Mouse (Mus musculus): ENCODE data around the gene Trim61. TPM values are rescaled to one million over a fixed set of nuclear protein-coding genes. Genes with fewer than 3 reads are reported as not detected.
"Not testable (repeated sequence)": the region's sequence is repeated elsewhere in the genome, so short reads cannot be mapped to it uniquely, and the experiment has no call there.

The Trim61 gene
- total and polyA plus RNA-seq, 2 experiments, result not detected

DNA sequence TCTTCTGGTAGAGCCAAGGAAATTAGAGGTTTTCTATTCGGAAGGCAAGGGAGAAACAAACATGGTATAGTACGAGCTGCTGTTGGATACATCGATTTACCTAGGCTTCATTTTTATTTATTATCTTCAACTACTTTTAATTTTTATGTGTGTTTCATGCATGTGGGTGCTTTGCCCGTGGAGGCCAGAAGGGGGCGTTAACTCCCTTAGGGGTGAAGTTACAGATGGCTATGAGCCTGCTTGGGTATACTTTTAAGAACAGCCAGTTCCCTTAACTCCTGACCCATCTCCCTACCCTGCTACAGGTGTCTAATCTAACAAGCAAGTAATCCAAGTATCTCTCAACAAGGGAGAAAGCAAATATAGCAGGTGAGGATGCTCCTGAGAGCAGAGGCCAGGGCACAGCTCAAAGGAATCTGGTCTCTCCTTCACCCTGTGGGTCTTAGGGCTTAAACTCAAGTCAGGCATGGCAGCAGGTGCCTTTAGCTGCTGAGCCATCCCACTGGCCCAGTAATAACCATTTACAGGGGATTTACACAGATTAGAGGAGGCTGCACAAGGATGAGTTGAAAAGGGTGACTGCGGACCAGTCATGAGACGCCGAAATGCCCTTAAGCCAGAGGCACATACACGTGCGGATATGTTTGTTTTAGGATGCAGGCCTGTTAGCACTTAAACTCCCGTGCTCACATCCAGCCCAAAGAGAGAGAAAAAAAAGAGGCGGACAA lies 10.8 kb upstream of the Trim61 start:
- TF ChIP-seq POLR2A (IDR thresholded peaks at IDR 0.05; ENCODE audit: extremely low read depth, insufficient read depth, low read length), result no peak
- TF ChIP-seq CTCF (IDR thresholded peaks at IDR 0.05; ENCODE audit: low read depth, low read length), result no peak
- Histone ChIP-seq H3K4me3 (ENCODE audit: insufficient read depth, low read depth, low read length) (no peak overlapping the region), H3K27me3 (ENCODE audit: control insufficient read depth, insufficient read depth, low read length) (no peaks in the 10 kb centered on the region), H3K27ac (replicated peaks; ENCODE audit: insufficient read depth, low read depth, low read length) (no peak overlapping the region), H3K4me1 (ENCODE audit: control insufficient read depth, insufficient read depth, low read length) (no peaks in the 10 kb centered on the region), H3K79me2 (ENCODE audit: control insufficient read depth, insufficient read depth, low read length) (no peaks in the 10 kb centered on the region), H3K36me3 (ENCODE audit: control insufficient read depth, insufficient read depth, low read length) (no peaks in the 10 kb centered on the region), H3K9ac (ENCODE audit: low read depth, low read length) (no peak overlapping the region)
- WGBS, result 83% methylated on average over 12 of the region's 12 CpGs
- no peak for DNase-seq (ENCODE audit: extremely low read depth, low read depth, low spot score)

DNA sequence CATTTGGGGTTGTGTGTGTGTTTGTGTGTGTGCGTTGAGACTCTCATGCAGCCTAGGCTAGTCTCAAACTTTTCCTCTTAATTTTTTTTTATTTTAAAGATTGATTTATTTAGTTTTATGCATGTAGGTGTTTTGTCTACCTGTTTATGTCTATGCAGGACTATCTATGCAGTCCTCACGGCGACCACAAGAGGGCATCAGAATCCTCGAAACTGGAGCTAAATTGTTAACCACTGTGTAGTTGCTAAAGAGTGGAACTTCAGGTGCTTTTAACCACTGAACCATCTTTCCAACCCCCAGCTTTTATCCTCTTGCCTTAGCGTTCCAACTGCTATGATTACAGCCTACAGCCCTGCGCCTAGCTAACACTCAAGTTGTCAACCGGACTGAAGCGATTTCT lies 4.2 kb upstream of the Trim61 start:
- H3K4me1 ChIP-seq (ENCODE audit: control insufficient read depth, insufficient read depth, low read length), result no peaks in the 10 kb centered on the region
- no peak overlapping the region for H3K27ac ChIP-seq (replicated peaks; ENCODE audit: insufficient read depth, low read depth, low read length)
- no peaks in the 10 kb centered on the region for H3K79me2 ChIP-seq (ENCODE audit: control insufficient read depth, insufficient read depth, low read length)
- peak; percentile 41 for DNase-seq (ENCODE audit: extremely low read depth, low read depth, low spot score)
- H3K36me3 ChIP-seq (ENCODE audit: control insufficient read depth, insufficient read depth, low read length), result no peaks in the 10 kb centered on the region
- no peak overlapping the region for H3K9ac ChIP-seq (ENCODE audit: low read depth, low read length)
- no peak overlapping the region for H3K4me3 ChIP-seq (ENCODE audit: insufficient read depth, low read depth, low read length)
- no peaks in the 10 kb centered on the region for H3K27me3 ChIP-seq (ENCODE audit: control insufficient read depth, insufficient read depth, low read length)
- TF ChIP-seq POLR2A (IDR thresholded peaks at IDR 0.05; ENCODE audit: extremely low read depth, insufficient read depth, low read length) (no peak), CTCF (IDR thresholded peaks at IDR 0.05; ENCODE audit: low read depth, low read length) (peak; percentile 43)
- 49% methylated on average over 8 of the region's 8 CpGs for whole genome bisulfite sequencing

- WGBS, result 79% methylated on average over 6 of the region's 6 CpGs
- H3K36me3 ChIP-seq (ENCODE audit: control insufficient read depth, insufficient read depth, low read length); H3K79me2 ChIP-seq (ENCODE audit: control insufficient read depth, insufficient read depth, low read length); H3K4me3 ChIP-seq (ENCODE audit: insufficient read depth, low read depth, low read length); DNase-seq (ENCODE audit: extremely low read depth, low read depth, low spot score); H3K27me3 ChIP-seq (ENCODE audit: control insufficient read depth, insufficient read depth, low read length); H3K27ac ChIP-seq (replicated peaks; ENCODE audit: insufficient read depth, low read depth, low read length); H3K9ac ChIP-seq (ENCODE audit: low read depth, low read length); H3K4me1 ChIP-seq (ENCODE audit: control insufficient read depth, insufficient read depth, low read length): not testable (repeated sequence)
These were observed 10.7 kb downstream of the Trim61 start for GRCm38 (mm10) chr8:65007616-65008015.

DNA sequence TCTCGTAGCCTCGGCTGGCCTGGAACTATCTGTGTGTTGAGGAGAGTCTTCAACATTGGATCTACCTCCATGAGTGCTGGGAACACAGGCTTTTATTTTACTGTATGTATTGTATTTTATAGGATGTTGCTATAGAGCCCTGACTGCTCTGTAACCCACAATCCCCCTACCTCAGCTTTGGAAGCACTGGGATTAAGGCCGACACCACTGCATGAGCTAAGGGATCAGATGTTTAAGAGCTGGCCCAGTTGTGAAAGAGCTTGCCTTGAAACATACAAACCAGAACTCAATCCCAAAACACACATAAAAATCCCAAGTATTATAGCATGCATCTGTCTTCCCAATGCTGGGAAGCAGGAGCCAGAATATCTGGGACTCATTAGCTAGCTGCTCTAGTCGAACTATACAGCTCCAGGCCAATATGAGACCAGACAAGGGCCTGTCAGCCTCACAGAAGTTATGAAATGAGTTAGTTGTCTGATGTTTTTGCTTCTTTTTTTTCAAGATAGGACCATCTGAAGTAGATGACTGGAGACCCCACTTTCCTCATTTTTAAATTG lies 19.4 kb downstream of the Trim61 start:
- WGBS, result 81% methylated on average over 4 of the region's 4 CpGs

GRCm38 (mm10) chr8:64987731-64988130 lies 30.6 kb downstream of the Trim61 start, which contains the start of gene Trim75:
TSS of gene Trim75 (minus strand) at chr8:64987831.
- Histone ChIP-seq H3K9ac (ENCODE audit: low read depth, low read length) (no peak within 1 kb of the TSS), H3K27ac (replicated peaks; ENCODE audit: insufficient read depth, low read depth, low read length) (no peak within 1 kb of the TSS), H3K36me3 (ENCODE audit: control insufficient read depth, insufficient read depth, low read length) (no peaks in the 10 kb centered on the region), H3K4me1 (ENCODE audit: control insufficient read depth, insufficient read depth, low read length) (no peaks in the 10 kb centered on the region), H3K79me2 (ENCODE audit: control insufficient read depth, insufficient read depth, low read length) (no peaks in the 10 kb centered on the region), H3K27me3 (ENCODE audit: control insufficient read depth, insufficient read depth, low read length) (no peaks in the 10 kb centered on the region), H3K4me3 (ENCODE audit: insufficient read depth, low read depth, low read length) (no peak within 1 kb of the TSS)
- no peak for DNase-seq (ENCODE audit: extremely low read depth, low read depth, low spot score)
- WGBS, result 84% methylated on average over 4 of the region's 4 CpGs
- TF ChIP-seq CTCF (IDR thresholded peaks at IDR 0.05; ENCODE audit: low read depth, low read length), result no peak
- no peak for TF ChIP-seq POLR2A (IDR thresholded peaks at IDR 0.05; ENCODE audit: extremely low read depth, insufficient read depth, low read length)

More for the DNA sequence above, 19.4 kb downstream of the Trim61 start:
- no peak for TF ChIP-seq POLR2A (IDR thresholded peaks at IDR 0.05; ENCODE audit: extremely low read depth, insufficient read depth, low read length)
- TF ChIP-seq CTCF (IDR thresholded peaks at IDR 0.05; ENCODE audit: low read depth, low read length), result no peak
- no peak overlapping the region for H3K9ac ChIP-seq (ENCODE audit: low read depth, low read length)
- no peak for DNase-seq (ENCODE audit: extremely low read depth, low read depth, low spot score)
- H3K4me1 ChIP-seq (ENCODE audit: control insufficient read depth, insufficient read depth, low read length), result no peaks in the 10 kb centered on the region
- H3K79me2 ChIP-seq (ENCODE audit: control insufficient read depth, insufficient read depth, low read length), result no peaks in the 10 kb centered on the region
- no peak overlapping the region for H3K27ac ChIP-seq (replicated peaks; ENCODE audit: insufficient read depth, low read depth, low read length)
- H3K27me3 ChIP-seq (ENCODE audit: control insufficient read depth, insufficient read depth, low read length), result no peaks in the 10 kb centered on the region
- no peaks in the 10 kb centered on the region for H3K36me3 ChIP-seq (ENCODE audit: control insufficient read depth, insufficient read depth, low read length)
- no peak overlapping the region for H3K4me3 ChIP-seq (ENCODE audit: insufficient read depth, low read depth, low read length)

Data from liver, adult 2 months (tissue).